Mouse (Mus musculus): ENCODE measurements at regions not wholly inside any gene's neighbourhood (a gene's known extent, or its start where the extent isn't known, plus 50 kb on each side); places are given as distances from the start of the nearest gene placed in this dataset.

- 88% methylated on average over 1 of the region's 1 CpGs for WGBS
- Histone ChIP-seq H3K27ac (no peak overlapping the region), H3K36me3 (no peaks in the 10 kb centered on the region), H3K4me1 (no peaks in the 10 kb centered on the region), H3K4me3 (no peak overlapping the region), H3K27me3 (ENCODE audit: low read depth, poor library complexity, severe bottlenecking) (no peaks in the 10 kb centered on the region), H3K9me3 (replicated peaks) (no peaks in the 10 kb centered on the region)
- no peak for DNase-seq (ENCODE audit: low spot score)
Observed at GRCm38 (mm10) chr14:71254207-71254606, 654.6 kb upstream of the Fam160b2 start.

- Histone ChIP-seq H3K9me3 (replicated peaks) (no peaks in the 10 kb centered on the region), H3K4me3 (no peak overlapping the region), H3K27me3 (ENCODE audit: low read depth, poor library complexity, severe bottlenecking) (no peaks in the 10 kb centered on the region), H3K4me1 (no peaks in the 10 kb centered on the region), H3K27ac (no peak overlapping the region), H3K36me3 (no peaks in the 10 kb centered on the region)
- DNase-seq (ENCODE audit: low spot score), result no peak
- WGBS, result 75% methylated on average over 3 of the region's 3 CpGs
Observed at GRCm38 (mm10) chr14:71252136-71252535, 652.5 kb upstream of the Fam160b2 start.

GRCm38 (mm10) chr14:71251116-71251515, 651.5 kb upstream of the Fam160b2 start:
- no peak for DNase-seq (ENCODE audit: low spot score)
- no peaks in the 10 kb centered on the region for H3K27me3 ChIP-seq (ENCODE audit: low read depth, poor library complexity, severe bottlenecking)
- no peaks in the 10 kb centered on the region for H3K36me3 ChIP-seq
- 93% methylated on average over 1 of the region's 1 CpGs for WGBS
- H3K4me3 ChIP-seq, result no peak overlapping the region
- H3K27ac ChIP-seq, result no peak overlapping the region
- H3K4me1 ChIP-seq, result no peaks in the 10 kb centered on the region
- H3K9me3 ChIP-seq (replicated peaks), result no peaks in the 10 kb centered on the region

GRCm38 (mm10) chr14:71249387-71249965, 649.8 kb upstream of the Fam160b2 start:
- Histone ChIP-seq H3K9me3 (replicated peaks) (no peaks in the 10 kb centered on the region), H3K27me3 (ENCODE audit: low read depth, poor library complexity, severe bottlenecking) (no peaks in the 10 kb centered on the region), H3K4me3 (no peak overlapping the region), H3K4me1 (no peaks in the 10 kb centered on the region), H3K36me3 (no peaks in the 10 kb centered on the region), H3K27ac (no peak overlapping the region)
- no peak for DNase-seq (ENCODE audit: low spot score)
- 74% methylated on average over 7 of the region's 7 CpGs for WGBS

- Histone ChIP-seq H3K9me3 (replicated peaks) (no peaks in the 10 kb centered on the region), H3K27ac (no peak overlapping the region), H3K36me3 (no peaks in the 10 kb centered on the region), H3K4me3 (no peak overlapping the region), H3K27me3 (ENCODE audit: low read depth, poor library complexity, severe bottlenecking) (no peaks in the 10 kb centered on the region), H3K4me1 (no peaks in the 10 kb centered on the region)
- 92% methylated on average over 2 of the region's 2 CpGs for WGBS
- no peak for DNase-seq (ENCODE audit: low spot score)
Observed at GRCm38 (mm10) chr14:71248534-71248933, 648.9 kb upstream of the Fam160b2 start.

GRCm38 (mm10) chr14:71241655-71242390, 642.2 kb upstream of the Fam160b2 start:
- Histone ChIP-seq H3K9me3 (replicated peaks) (no peaks in the 10 kb centered on the region), H3K4me3 (no peak overlapping the region), H3K27me3 (ENCODE audit: low read depth, poor library complexity, severe bottlenecking) (no peaks in the 10 kb centered on the region), H3K36me3 (no peaks in the 10 kb centered on the region), H3K4me1 (peaks cover 7% of the 10 kb centered on the region), H3K27ac (no peak overlapping the region)
- DNase-seq (ENCODE audit: low spot score), result no peak
- 45% methylated on average over 10 of the region's 10 CpGs for WGBS

- Histone ChIP-seq H3K27me3 (ENCODE audit: low read depth, poor library complexity, severe bottlenecking) (no peaks in the 10 kb centered on the region), H3K4me1 (peaks cover 5% of the 10 kb centered on the region; the same call in 1 of the 2 replicates), H3K27ac (no peak overlapping the region), H3K9me3 (replicated peaks) (no peaks in the 10 kb centered on the region), H3K36me3 (no peaks in the 10 kb centered on the region), H3K4me3 (no peak overlapping the region)
- no peak for DNase-seq (ENCODE audit: low spot score)
- WGBS, result 88% methylated on average over 6 of the region's 6 CpGs
Observed at GRCm38 (mm10) chr14:71236192-71236591, 636.6 kb upstream of the Fam160b2 start.

GRCm38 (mm10) chr14:71234900-71235299, 635.3 kb upstream of the Fam160b2 start:
- H3K36me3 ChIP-seq, result no peaks in the 10 kb centered on the region

GRCm38 (mm10) chr14:71234276-71234675, 634.6 kb upstream of the Fam160b2 start:
- no peaks in the 10 kb centered on the region for H3K27me3 ChIP-seq (ENCODE audit: low read depth, poor library complexity, severe bottlenecking)
- WGBS, result 33% methylated on average over 2 of the region's 2 CpGs
- H3K9me3 ChIP-seq (replicated peaks), result no peaks in the 10 kb centered on the region
- H3K36me3 ChIP-seq, result no peaks in the 10 kb centered on the region
- no peak overlapping the region for H3K4me3 ChIP-seq
- H3K27ac ChIP-seq, result no peak overlapping the region
- DNase-seq (ENCODE audit: low spot score), result no peak
- H3K4me1 ChIP-seq, result peaks cover 5% of the 10 kb centered on the region; the same call in 1 of the 2 replicates

More at GRCm38 (mm10) chr14:71234900-71235299, 635.3 kb upstream of the Fam160b2 start:
- H3K27ac ChIP-seq, result no peak overlapping the region
- 91% methylated on average over 2 of the region's 2 CpGs for WGBS
- H3K4me1 ChIP-seq, result peaks cover 5% of the 10 kb centered on the region; the same call in 1 of the 2 replicates
- DNase-seq (ENCODE audit: low spot score), result no peak
- no peaks in the 10 kb centered on the region for H3K9me3 ChIP-seq (replicated peaks)
- no peaks in the 10 kb centered on the region for H3K27me3 ChIP-seq (ENCODE audit: low read depth, poor library complexity, severe bottlenecking)
- H3K4me3 ChIP-seq, result no peak overlapping the region

- H3K36me3 ChIP-seq, result no peaks in the 10 kb centered on the region
- WGBS, result 90% methylated on average over 4 of the region's 4 CpGs
- no peak for DNase-seq (ENCODE audit: low spot score)
Observed at GRCm38 (mm10) chr14:71231223-71231815, 631.7 kb upstream of the Fam160b2 start.

GRCm38 (mm10) chr14:71230484-71231188, 631.0 kb upstream of the Fam160b2 start:
- no peak for DNase-seq (ENCODE audit: low spot score)
- Histone ChIP-seq H3K4me3 (no peak overlapping the region), H3K27ac (no peak overlapping the region), H3K9me3 (replicated peaks) (no peaks in the 10 kb centered on the region), H3K36me3 (no peaks in the 10 kb centered on the region), H3K27me3 (ENCODE audit: low read depth, poor library complexity, severe bottlenecking) (no peaks in the 10 kb centered on the region), H3K4me1 (peaks cover 5% of the 10 kb centered on the region; the same call in 1 of the 2 replicates)
- WGBS, result 91% methylated on average over 7 of the region's 7 CpGs

More at GRCm38 (mm10) chr14:71231223-71231815, 631.7 kb upstream of the Fam160b2 start:
- H3K27ac ChIP-seq, result no peak overlapping the region
- H3K27me3 ChIP-seq (ENCODE audit: low read depth, poor library complexity, severe bottlenecking), result no peaks in the 10 kb centered on the region
- no peaks in the 10 kb centered on the region for H3K9me3 ChIP-seq (replicated peaks)
- no peak overlapping the region for H3K4me3 ChIP-seq
- peaks cover 5% of the 10 kb centered on the region; the same call in 1 of the 2 replicates for H3K4me1 ChIP-seq

- H3K36me3 ChIP-seq, result no peaks in the 10 kb centered on the region
- H3K4me3 ChIP-seq, result no peak overlapping the region
- 87% methylated on average over 2 of the region's 2 CpGs for WGBS
- H3K27me3 ChIP-seq (ENCODE audit: low read depth, poor library complexity, severe bottlenecking), result no peaks in the 10 kb centered on the region
- no peak overlapping the region for H3K27ac ChIP-seq
- no peak for DNase-seq (ENCODE audit: low spot score)
- H3K4me1 ChIP-seq, result peaks cover 5% of the 10 kb centered on the region; the same call in 1 of the 2 replicates
- no peaks in the 10 kb centered on the region for H3K9me3 ChIP-seq (replicated peaks)
Observed at GRCm38 (mm10) chr14:71229955-71230354, 630.3 kb upstream of the Fam160b2 start.
